Comparison of ENCODE assay signal across 8 mouse cellular contexts in genomic region chr11:70221603-70222500, GRCm38 (mm10). TPM values are rescaled to one million over a fixed set of nuclear protein-coding genes. Genes with fewer than 3 reads are reported as not detected.
A peak's percentile ranks its signal among the peaks of the same experiment; 100 is the strongest.
DNase-seq lines count a peak whose midpoint lies in the region; ATAC-seq lines count a peak whose summit lies in the region.

No protein-coding gene starts in this region.

- peak; percentile 29 for DNase-seq in adrenal gland, postnatal 10 days
- no peak for DNase-seq in adrenal gland, adult 8-10 months
- DNase-seq in cerebellum, adult 8-10 months: peak; percentile 40
- peak; percentile 57 for DNase-seq in kidney, postnatal 10 days
- DNase-seq in frontal cortex, postnatal 36 days (ENCODE audit: low spot score in 2 of 2): no peak
- no peak for DNase-seq in right cerebral cortex, adult 18-20 months

- H3K27ac ChIP-seq in heart, embryonic 12.5 days (ENCODE audit: poor library complexity, severe bottlenecking): peak overlapping the region; percentile 94
- peak overlapping the region; percentile 83 for H3K27ac ChIP-seq in midbrain, embryonic 16.5 days (ENCODE audit: low read length)

- peak overlapping the region; percentile 72 for H3K9ac ChIP-seq in heart, embryonic 12.5 days
- peak overlapping the region; percentile 69 for H3K9ac ChIP-seq in midbrain, embryonic 16.5 days (ENCODE audit: low read depth, low read length)

- no peaks in the 10 kb centered on the region for H3K36me3 ChIP-seq in heart, embryonic 12.5 days
- 0 out of 2 replicates have a peak, but pooled peaks cover 2% of the 10 kb centered on the region for H3K36me3 ChIP-seq in midbrain, embryonic 16.5 days (ENCODE audit: control insufficient read depth, insufficient read depth, low read length)

- no peaks in the 10 kb centered on the region for H3K9me3 ChIP-seq in heart, embryonic 12.5 days (replicated peaks)
- H3K9me3 ChIP-seq in midbrain, embryonic 16.5 days (replicated peaks; ENCODE audit: control insufficient read depth, low read length, poor library complexity, severe bottlenecking): no peaks in the 10 kb centered on the region

- H3K4me3 ChIP-seq in heart, embryonic 12.5 days: peak overlapping the region; percentile 53
- H3K4me3 ChIP-seq in midbrain, embryonic 16.5 days (ENCODE audit: low read depth, low read length): peak overlapping the region; percentile 45

- peaks cover 49% of the 10 kb centered on the region for H3K4me1 ChIP-seq in heart, embryonic 12.5 days (replicated peaks)
- peaks cover 35% of the 10 kb centered on the region for H3K4me1 ChIP-seq in midbrain, embryonic 16.5 days (ENCODE audit: control insufficient read depth, insufficient read depth, low read length)

- peaks cover 42% of the 10 kb centered on the region for H3K27me3 ChIP-seq in heart, embryonic 12.5 days (replicated peaks)
- H3K27me3 ChIP-seq in midbrain, embryonic 16.5 days (ENCODE audit: control insufficient read depth, insufficient read depth, low read depth, low read length): peaks cover 4% of the 10 kb centered on the region

- 9% methylated on average over 14 of the region's 14 CpGs for WGBS in heart, embryonic 12.5 days
- 11% methylated on average over 14 of the region's 14 CpGs for WGBS in midbrain, embryonic 16.5 days

- H3K4me2 ChIP-seq in heart, embryonic 12.5 days: peak overlapping the region; percentile 92
- peak overlapping the region; percentile 88 for H3K4me2 ChIP-seq in midbrain, embryonic 16.5 days (ENCODE audit: low read length)

- peak; percentile 82 for ATAC-seq in heart, embryonic 12.5 days (ENCODE audit: insufficient number of reproducible peaks, low FRiP score)
- ATAC-seq in midbrain, embryonic 16.5 days: no peak

RNA-seq across cellular contexts. Expression of gene Slc16a13, which starts 1.0 kb away (rescaled TPM):
- total RNA-seq in adrenal gland, postnatal 10 days (2021): 1 to 10 TPM; 3.8 to 6.2 TPM
- total RNA-seq in adrenal gland, adult 8-10 months (2022): 1 to 10 TPM; 4.4 to 9.4 (median 6.6) TPM
- 7.7 and 9.1 TPM in 2 replicates for polyA plus RNA-seq in heart, embryonic 12.5 days (2016; fragmentation: Nextera tagmentation; extraction: Ambion mirVana)
- 12.7 and 13.6 TPM in 2 replicates for polyA plus RNA-seq in midbrain, embryonic 16.5 days (2015; fragmentation: Nextera tagmentation; extraction: Ambion mirVana)

RNA-seq across cellular contexts. Expression of gene Bcl6b, which starts 7.7 kb away (rescaled TPM):
- 10 to 100 TPM; 27.1 to 31.1 TPM for total RNA-seq in adrenal gland, postnatal 10 days (2021)
- 10 to 100 TPM in 2 of 4 experiments, 1 to 10 TPM in 2; 6.4 to 25.1 (median 10.5) TPM for total RNA-seq in adrenal gland, adult 8-10 months (2022)
- 17.6 and 19.6 TPM in 2 replicates for polyA plus RNA-seq in heart, embryonic 12.5 days (2016; fragmentation: Nextera tagmentation; extraction: Ambion mirVana)
- 5.1 and 5.3 TPM in 2 replicates for polyA plus RNA-seq in midbrain, embryonic 16.5 days (2015; fragmentation: Nextera tagmentation; extraction: Ambion mirVana)

RNA-seq across cellular contexts. Expression of gene Slc16a11, which starts 9.3 kb away (rescaled TPM):
- total RNA-seq in adrenal gland, postnatal 10 days (2021): 1 to 10 TPM; 1.3 to 2.5 TPM
- 1 to 10 TPM in 2 of 4 experiments, under 1 TPM in 2; 0.23 to 2.0 (median 0.86) TPM for total RNA-seq in adrenal gland, adult 8-10 months (2022)
- polyA plus RNA-seq in heart, embryonic 12.5 days (2016; fragmentation: Nextera tagmentation; extraction: Ambion mirVana): 0.41 and 1.1 TPM in 2 replicates
- 6.9 and 7.8 TPM in 2 replicates for polyA plus RNA-seq in midbrain, embryonic 16.5 days (2015; fragmentation: Nextera tagmentation; extraction: Ambion mirVana)

RNA-seq across cellular contexts. Expression of gene 0610010K14Rik, which starts 15.9 kb away (rescaled TPM):
- 10 to 100 TPM; 58.6 to 62.3 TPM for total RNA-seq in adrenal gland, postnatal 10 days (2021)
- 10 to 100 TPM; 38.2 to 52.6 (median 44.5) TPM for total RNA-seq in adrenal gland, adult 8-10 months (2022)
- 125 and 126 TPM in 2 replicates for polyA plus RNA-seq in heart, embryonic 12.5 days (2016; fragmentation: Nextera tagmentation; extraction: Ambion mirVana)
- 165 and 167 TPM in 2 replicates for polyA plus RNA-seq in midbrain, embryonic 16.5 days (2015; fragmentation: Nextera tagmentation; extraction: Ambion mirVana)

RNA-seq across cellular contexts. Expression of gene Gm21988, which starts 17.8 kb away (rescaled TPM):
- 1 to 10 TPM; 4.0 to 4.9 TPM for total RNA-seq in adrenal gland, postnatal 10 days (2021)
- total RNA-seq in adrenal gland, adult 8-10 months (2022): 1 to 10 TPM; 3.9 to 6.7 (median 5.3) TPM
- 9.0 and 9.5 TPM in 2 replicates for polyA plus RNA-seq in heart, embryonic 12.5 days (2016; fragmentation: Nextera tagmentation; extraction: Ambion mirVana)
- polyA plus RNA-seq in midbrain, embryonic 16.5 days (2015; fragmentation: Nextera tagmentation; extraction: Ambion mirVana): 12.0 and 12.7 TPM in 2 replicates

Comparison
In these comparisons a context has a peak if more than half of its experiments do, and no peak if none do; other contexts are left out.
1. DNase-seq: peak in adrenal gland, postnatal 10 days (single experiment), cerebellum, adult 8-10 months (single experiment) and kidney, postnatal 10 days (single experiment); none in adrenal gland, adult 8-10 months (single experiment), frontal cortex, postnatal 36 days (0 of 2) and right cerebral cortex, adult 18-20 months (single experiment).